Mouse (Mus musculus): ENCODE results near the gene Agpat4. TPM values are rescaled to one million over a fixed set of nuclear protein-coding genes. Genes with fewer than 3 reads are reported as not detected.

Gene Agpat4
- total RNA-seq, 1 experiment = 45.7 TPM

GRCm38 (mm10) chr17:12228001-12228400 lies 109.5 kb downstream of the Agpat4 start:
- no peaks in the 10 kb centered on the region for H3K9me3 ChIP-seq (ENCODE audit: control insufficient read depth, insufficient read depth, low read depth, low read length)
- H3K4me3 ChIP-seq (ENCODE audit: insufficient read depth in 1 of 2, low read depth in 1 of 2, low read length in 2 of 2, poor library complexity in 1 of 2, severe bottlenecking in 1 of 2) = no peak overlapping the region
- in situ Hi-C loops (cut with MboI; ENCODE audit: low sequenced_read_pairs in 2 of 2, unreplicated experiment in 2 of 2) = no loop called here
- TF ChIP-seq ZC3H11A (IDR thresholded peaks at IDR 0.05; ENCODE audit: borderline replicate concordance, low read depth, low read length) (no peak), CHD2 (IDR thresholded peaks at IDR 0.05; ENCODE audit: low read depth, low read length) (no peak), HCFC1 (IDR thresholded peaks at IDR 0.05; ENCODE audit: borderline replicate concordance, insufficient read depth, low read length) (no peak), ZNF384 (IDR thresholded peaks at IDR 0.05; ENCODE audit: low read depth, low read length) (no peak), MAFK (IDR thresholded peaks at IDR 0.05; ENCODE audit: insufficient read depth, low read depth, low read length) (no peak)
- H3K27ac ChIP-seq (ENCODE audit: insufficient read depth, low read depth, low read length, poor library complexity, severe bottlenecking) = no peak overlapping the region
- DNase-seq (ENCODE audit: low read depth, low spot score) = no peak
- no peak overlapping the region for H3K9ac ChIP-seq (ENCODE audit: insufficient read depth, low read depth, low read length, poor library complexity, severe bottlenecking)
- H3K4me1 ChIP-seq (ENCODE audit: control insufficient read depth in 2 of 2, insufficient read depth in 2 of 2, low read length in 2 of 2, poor library complexity in 1 of 2) = no peaks in the 10 kb centered on the region
- H3K36me3 ChIP-seq (ENCODE audit: control insufficient read depth, insufficient read depth, low read length, poor library complexity, severe bottlenecking) = peaks cover 48% of the 10 kb centered on the region

- Histone ChIP-seq H3K9me3 (ENCODE audit: control insufficient read depth, insufficient read depth, low read depth, low read length) (no peaks in the 10 kb centered on the region), H3K4me3 (ENCODE audit: insufficient read depth in 1 of 2, low read depth in 1 of 2, low read length in 2 of 2, poor library complexity in 1 of 2, severe bottlenecking in 1 of 2) (no peak overlapping the region), H3K36me3 (ENCODE audit: control insufficient read depth, insufficient read depth, low read length, poor library complexity, severe bottlenecking) (peaks cover 51% of the 10 kb centered on the region), H3K9ac (ENCODE audit: insufficient read depth, low read depth, low read length, poor library complexity, severe bottlenecking) (no peak overlapping the region), H3K27ac (ENCODE audit: insufficient read depth, low read depth, low read length, poor library complexity, severe bottlenecking) (no peak overlapping the region; the same call in 1 of the 2 replicates), H3K4me1 (ENCODE audit: control insufficient read depth in 2 of 2, insufficient read depth in 2 of 2, low read length in 2 of 2, poor library complexity in 1 of 2) (no peaks in the 10 kb centered on the region)
- TF ChIP-seq MAFK (IDR thresholded peaks at IDR 0.05; ENCODE audit: insufficient read depth, low read depth, low read length) (no peak), ZNF384 (IDR thresholded peaks at IDR 0.05; ENCODE audit: low read depth, low read length) (no peak), CHD2 (IDR thresholded peaks at IDR 0.05; ENCODE audit: low read depth, low read length) (no peak), ZC3H11A (IDR thresholded peaks at IDR 0.05; ENCODE audit: borderline replicate concordance, low read depth, low read length) (no peak), HCFC1 (IDR thresholded peaks at IDR 0.05; ENCODE audit: borderline replicate concordance, insufficient read depth, low read length) (no peak)
- in situ Hi-C loops (cut with MboI; ENCODE audit: low sequenced_read_pairs in 2 of 2, unreplicated experiment in 2 of 2) = no loop called here
- DNase-seq (ENCODE audit: low read depth, low spot score) = no peak
Observed at GRCm38 (mm10) chr17:12228471-12228870, 110.0 kb downstream of the Agpat4 start.

DNA sequence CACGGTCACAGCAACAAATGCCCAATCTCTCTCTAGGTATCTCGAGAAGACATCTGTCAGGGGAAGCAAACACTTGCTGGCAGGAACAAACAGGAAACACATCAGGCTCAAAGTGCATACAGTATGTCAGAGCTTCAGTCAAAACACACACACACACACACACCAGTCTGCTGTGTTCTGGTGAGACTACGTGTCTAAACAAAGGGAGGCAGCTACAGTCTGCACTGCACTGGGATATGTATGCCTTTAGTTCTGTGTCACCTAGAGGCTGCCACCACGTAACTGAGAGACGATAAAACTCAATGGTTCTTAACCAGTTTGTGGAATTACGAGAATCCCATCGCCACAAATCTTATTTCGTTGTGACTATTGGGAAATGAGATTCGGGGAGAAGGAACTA lies 111.3 kb downstream of the Agpat4 start:
- TF ChIP-seq CHD2 (IDR thresholded peaks at IDR 0.05; ENCODE audit: low read depth, low read length) (no peak), HCFC1 (IDR thresholded peaks at IDR 0.05; ENCODE audit: borderline replicate concordance, insufficient read depth, low read length) (no peak)

DNA sequence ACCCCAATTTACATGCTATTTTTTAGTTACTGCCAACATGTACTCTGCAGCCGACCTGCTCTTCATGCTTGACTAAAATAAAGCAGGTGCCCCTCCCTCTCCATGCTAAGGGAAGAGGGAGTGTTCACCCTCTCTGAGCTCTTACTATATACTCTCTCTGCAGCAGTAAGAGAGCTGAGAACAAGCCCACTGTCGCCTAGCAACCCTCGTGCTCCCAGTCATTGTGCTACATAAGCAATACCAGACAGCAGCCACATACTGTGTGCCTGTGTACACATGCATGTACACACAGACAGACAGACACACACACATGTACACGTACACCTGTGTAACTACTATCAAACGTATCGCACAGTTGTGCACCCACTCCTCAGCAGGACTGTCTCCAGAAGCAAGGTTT lies 111.7 kb downstream of the Agpat4 start:
- TF ChIP-seq ZC3H11A (IDR thresholded peaks at IDR 0.05; ENCODE audit: borderline replicate concordance, low read depth, low read length) (no peak), CHD2 (IDR thresholded peaks at IDR 0.05; ENCODE audit: low read depth, low read length) (no peak), ZNF384 (IDR thresholded peaks at IDR 0.05; ENCODE audit: low read depth, low read length) (no peak), HCFC1 (IDR thresholded peaks at IDR 0.05; ENCODE audit: borderline replicate concordance, insufficient read depth, low read length) (no peak), MAFK (IDR thresholded peaks at IDR 0.05; ENCODE audit: insufficient read depth, low read depth, low read length) (no peak)
- in situ Hi-C loops (cut with MboI; ENCODE audit: low sequenced_read_pairs in 2 of 2, unreplicated experiment in 2 of 2) = no loop called here
- Histone ChIP-seq H3K4me1 (ENCODE audit: control insufficient read depth in 2 of 2, insufficient read depth in 2 of 2, low read length in 2 of 2, poor library complexity in 1 of 2) (no peaks in the 10 kb centered on the region), H3K36me3 (ENCODE audit: control insufficient read depth, insufficient read depth, low read length, poor library complexity, severe bottlenecking) (peaks cover 54% of the 10 kb centered on the region), H3K9ac (ENCODE audit: insufficient read depth, low read depth, low read length, poor library complexity, severe bottlenecking) (no peak overlapping the region), H3K9me3 (ENCODE audit: control insufficient read depth, insufficient read depth, low read depth, low read length) (no peaks in the 10 kb centered on the region), H3K4me3 (ENCODE audit: insufficient read depth in 1 of 2, low read depth in 1 of 2, low read length in 2 of 2, poor library complexity in 1 of 2, severe bottlenecking in 1 of 2) (no peak overlapping the region), H3K27ac (ENCODE audit: insufficient read depth, low read depth, low read length, poor library complexity, severe bottlenecking) (no peak overlapping the region)
- no peak for DNase-seq (ENCODE audit: low read depth, low spot score)

More for the DNA sequence above, 111.3 kb downstream of the Agpat4 start:
- H3K9me3 ChIP-seq (ENCODE audit: control insufficient read depth, insufficient read depth, low read depth, low read length) = no peaks in the 10 kb centered on the region
- no peak for DNase-seq (ENCODE audit: low read depth, low spot score)
- H3K36me3 ChIP-seq (ENCODE audit: control insufficient read depth, insufficient read depth, low read length, poor library complexity, severe bottlenecking) = peaks cover 50% of the 10 kb centered on the region
- no peak overlapping the region for H3K27ac ChIP-seq (ENCODE audit: insufficient read depth, low read depth, low read length, poor library complexity, severe bottlenecking)
- no peak overlapping the region for H3K4me3 ChIP-seq (ENCODE audit: insufficient read depth in 1 of 2, low read depth in 1 of 2, low read length in 2 of 2, poor library complexity in 1 of 2, severe bottlenecking in 1 of 2)
- no peak overlapping the region for H3K9ac ChIP-seq (ENCODE audit: insufficient read depth, low read depth, low read length, poor library complexity, severe bottlenecking)
- H3K4me1 ChIP-seq (ENCODE audit: control insufficient read depth in 2 of 2, insufficient read depth in 2 of 2, low read length in 2 of 2, poor library complexity in 1 of 2) = no peaks in the 10 kb centered on the region
- in situ Hi-C loops (cut with MboI; ENCODE audit: low sequenced_read_pairs in 2 of 2, unreplicated experiment in 2 of 2) = no loop called here

DNA sequence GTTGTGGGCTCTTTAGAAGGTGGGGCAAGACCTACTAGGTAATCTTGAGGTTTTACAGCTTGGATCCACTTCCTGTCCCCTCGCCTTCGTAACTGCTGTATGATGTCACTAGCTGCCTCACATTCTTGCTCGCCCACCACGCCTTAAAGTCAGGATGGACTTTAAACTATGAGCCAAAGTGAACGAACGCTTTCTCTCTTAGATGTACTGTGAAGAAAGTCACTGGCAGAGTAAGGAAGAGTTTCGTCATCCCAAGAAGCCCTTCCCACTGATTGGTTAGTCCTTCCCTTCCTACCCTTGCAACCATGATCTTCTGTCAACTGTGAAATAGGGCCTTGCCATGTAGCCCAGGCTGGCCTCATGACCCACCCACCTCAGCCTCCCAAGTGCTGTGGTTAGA lies 112.6 kb downstream of the Agpat4 start:
- TF ChIP-seq HCFC1 (IDR thresholded peaks at IDR 0.05; ENCODE audit: borderline replicate concordance, insufficient read depth, low read length) = no peak
- in situ Hi-C loops (cut with MboI; ENCODE audit: low sequenced_read_pairs in 2 of 2, unreplicated experiment in 2 of 2) = no loop called here
- Histone ChIP-seq H3K9me3 (ENCODE audit: control insufficient read depth, insufficient read depth, low read depth, low read length) (no peaks in the 10 kb centered on the region), H3K9ac (ENCODE audit: insufficient read depth, low read depth, low read length, poor library complexity, severe bottlenecking) (no peak overlapping the region), H3K27ac (ENCODE audit: insufficient read depth, low read depth, low read length, poor library complexity, severe bottlenecking) (no peak overlapping the region), H3K4me1 (ENCODE audit: control insufficient read depth in 2 of 2, insufficient read depth in 2 of 2, low read length in 2 of 2, poor library complexity in 1 of 2) (no peaks in the 10 kb centered on the region), H3K4me3 (ENCODE audit: insufficient read depth in 1 of 2, low read depth in 1 of 2, low read length in 2 of 2, poor library complexity in 1 of 2, severe bottlenecking in 1 of 2) (no peak overlapping the region), H3K36me3 (ENCODE audit: control insufficient read depth, insufficient read depth, low read length, poor library complexity, severe bottlenecking) (peaks cover 63% of the 10 kb centered on the region)
- no peak for DNase-seq (ENCODE audit: low read depth, low spot score)

Measured in ES-E14 (cell line).